Comparison of ENCODE assay signal across 8 mouse cellular contexts in genomic region chr9:105642460-105643371, GRCm38 (mm10). TPM values are rescaled to one million over a fixed set of nuclear protein-coding genes. Genes with fewer than 3 reads are reported as not detected.
DNase-seq lines count a peak whose midpoint lies in the region; ATAC-seq and TF ChIP-seq lines count a peak whose summit lies in the region.

Gene Pik3r4 (plus strand): TSS chr9:105642978.

- H3K27me3 ChIP-seq in MEL (ENCODE audit: control insufficient read depth in 1 of 2, insufficient read depth in 2 of 2, low read length in 2 of 2) = no peaks in the 10 kb centered on the region; a peak in 1 of 4 replicates
- H3K27me3 ChIP-seq in cerebellum, adult 2 months (ENCODE audit: control insufficient read depth, insufficient read depth, low read length) = no peaks in the 10 kb centered on the region
- no peaks in the 10 kb centered on the region for H3K27me3 ChIP-seq in forebrain, postnatal 0 days (ENCODE audit: insufficient read depth, low read length)
- H3K27me3 ChIP-seq in lung, embryonic 15.5 days = no peaks in the 10 kb centered on the region

- H3K9me3 ChIP-seq in MEL (replicated peaks; ENCODE audit: insufficient read depth, low read length) = no peaks in the 10 kb centered on the region
- no peaks in the 10 kb centered on the region for H3K9me3 ChIP-seq in forebrain, postnatal 0 days (ENCODE audit: low read length)
- H3K9me3 ChIP-seq in lung, embryonic 15.5 days = no peaks in the 10 kb centered on the region

- H3K9ac ChIP-seq in MEL (ENCODE audit: control insufficient read depth, low read depth, low read length, poor library complexity, severe bottlenecking) = peak within 1 kb of the TSS; percentile 86
- H3K9ac ChIP-seq in forebrain, postnatal 0 days = peak within 1 kb of the TSS; percentile 75
- peak within 1 kb of the TSS; percentile 72 for H3K9ac ChIP-seq in lung, embryonic 15.5 days

- no peak within 1 kb of the TSS for H3K27ac ChIP-seq in MEL (ENCODE audit: control insufficient read depth, low read depth, low read length)
- H3K27ac ChIP-seq in cerebellum, adult 2 months (ENCODE audit: insufficient read depth, low read length) = no peak within 1 kb of the TSS
- H3K27ac ChIP-seq in forebrain, postnatal 0 days (ENCODE audit: low read depth, low read length) = peak within 1 kb of the TSS; percentile 59
- H3K27ac ChIP-seq in lung, embryonic 15.5 days = peak within 1 kb of the TSS; percentile 32

- TF ChIP-seq POLR2A in MEL (IDR thresholded peaks at IDR 0.05; ENCODE audit: control insufficient read depth in 1 of 2, insufficient read depth in 1 of 2, low read depth in 1 of 2, low read length in 2 of 2, poor library complexity in 1 of 2) = peak; percentile 74 to 81; a peak in 3 of 4 replicates
- TF ChIP-seq POLR2A in cerebellum, adult 2 months (IDR thresholded peaks at IDR 0.05; ENCODE audit: borderline replicate concordance, insufficient read depth, low read length) = peak; percentile 91

- no peak for TF ChIP-seq RAD21 in MEL (IDR thresholded peaks at IDR 0.05; ENCODE audit: low read depth, low read length)

- peak; percentile 97 for DNase-seq in MEL (ENCODE audit: low read depth, low spot score)
- peak; percentile 89 to 92 for DNase-seq in cerebellum, adult 2 months
- peak; percentile 91 for DNase-seq in forebrain, postnatal 0 days
- peak; percentile 80 for DNase-seq in heart, postnatal 4 days
- peak; percentile 82 to 88 for DNase-seq in layer of hippocampus, adult 8-10 months (ENCODE audit: low spot score in 2 of 2)
- DNase-seq in ovary, adult 18-20 months (ENCODE audit: low spot score) = peak; percentile 78
- DNase-seq in thymus, postnatal 0 days (ENCODE audit: low spot score) = peak; percentile 89

- peak within 1 kb of the TSS; percentile 75 to 88 for H3K4me3 ChIP-seq in MEL (ENCODE audit: control insufficient read depth in 1 of 2, insufficient read depth in 1 of 2, low read depth in 2 of 2, low read length in 2 of 2)
- H3K4me3 ChIP-seq in cerebellum, adult 2 months (replicated peaks; ENCODE audit: insufficient read depth, low read depth, low read length) = peak within 1 kb of the TSS; percentile 63
- H3K4me3 ChIP-seq in forebrain, postnatal 0 days (ENCODE audit: low read depth, low read length) = peak within 1 kb of the TSS; percentile 84
- peak within 1 kb of the TSS; percentile 63 for H3K4me3 ChIP-seq in lung, embryonic 15.5 days

- no peak for TF ChIP-seq EP300 in MEL (IDR thresholded peaks at IDR 0.05; ENCODE audit: low read depth in 1 of 2, low read length in 2 of 2)

- H3K79me2 ChIP-seq in MEL (ENCODE audit: control insufficient read depth, insufficient read depth, low read length, poor library complexity) = peaks cover 5% of the 10 kb centered on the region

- peaks cover 0 to 5% of the 10 kb centered on the region in 2 experiments; a peak in 1 of 4 replicates for H3K4me1 ChIP-seq in MEL (ENCODE audit: control insufficient read depth in 1 of 2, insufficient read depth in 2 of 2, low read length in 2 of 2)
- peaks cover 3% of the 10 kb centered on the region; the same call in 1 of the 2 replicates for H3K4me1 ChIP-seq in cerebellum, adult 2 months (ENCODE audit: control insufficient read depth, insufficient read depth, low read length)
- no peaks in the 10 kb centered on the region for H3K4me1 ChIP-seq in forebrain, postnatal 0 days (ENCODE audit: insufficient read depth)
- H3K4me1 ChIP-seq in lung, embryonic 15.5 days = peaks cover 8% of the 10 kb centered on the region

- no peak for TF ChIP-seq CTCF in MEL (IDR thresholded peaks at IDR 0.05 in 2 of 3, conservative IDR thresholded peaks at IDR 0.05 in 1 of 3; ENCODE audit: control insufficient read depth in 1 of 3, insufficient read depth in 1 of 3, low read depth in 2 of 3, low read length in 3 of 3, poor library complexity in 1 of 3, severe bottlenecking in 1 of 3)
- no peak for TF ChIP-seq CTCF in cerebellum, adult 2 months (IDR thresholded peaks at IDR 0.05; ENCODE audit: borderline replicate concordance, insufficient read depth, low read depth, low read length)
- no peak for TF ChIP-seq CTCF in forebrain, postnatal 0 days (IDR thresholded peaks at IDR 0.05; ENCODE audit: low read depth)

- peaks cover 0 to 4% of the 10 kb centered on the region in 2 experiments; a peak in 1 of 4 replicates for H3K36me3 ChIP-seq in MEL (ENCODE audit: control insufficient read depth in 1 of 2, insufficient read depth in 2 of 2, low read length in 2 of 2)
- no peaks in the 10 kb centered on the region for H3K36me3 ChIP-seq in forebrain, postnatal 0 days (ENCODE audit: insufficient read depth)
- H3K36me3 ChIP-seq in lung, embryonic 15.5 days = peaks cover 11% of the 10 kb centered on the region; the same call in 1 of the 2 replicates

- 5% methylated on average over 37 of the region's 37 CpGs for WGBS in cerebellum, adult 2 months
- WGBS in forebrain, postnatal 0 days = 6% methylated on average over 37 of the region's 37 CpGs
- WGBS in lung, embryonic 15.5 days = 8% methylated on average over 37 of the region's 37 CpGs

- peak; percentile 99 for ATAC-seq in forebrain, postnatal 0 days
- peak; percentile 91 for ATAC-seq in lung, embryonic 15.5 days (ENCODE audit: borderline replicate concordance, extremely low read depth, low FRiP score, low TSS enrichment)

- H3K4me2 ChIP-seq in forebrain, postnatal 0 days (ENCODE audit: low read depth) = peak within 1 kb of the TSS; percentile 89
- H3K4me2 ChIP-seq in lung, embryonic 15.5 days = peak within 1 kb of the TSS; percentile 69

TF ChIP-seq in MEL, 35 proteins besides CTCF, POLR2A, EP300 and RAD21:
- TF ChIP-seq ZKSCAN1 (IDR thresholded peaks at IDR 0.05; ENCODE audit: low read depth, low read length) (no peak), TBP (IDR thresholded peaks at IDR 0.05; ENCODE audit: low read depth, low read length) (peak; percentile 30; the same call in 1 of the 2 replicates), NELFE (IDR thresholded peaks at IDR 0.05; ENCODE audit: low read depth, low read length) (peak; percentile 64), MXI1 (IDR thresholded peaks at IDR 0.05; ENCODE audit: low read depth, low read length) (peak; percentile 68), HCFC1 (IDR thresholded peaks at IDR 0.05; ENCODE audit: low read depth, low read length) (peak; percentile 88), MAZ (IDR thresholded peaks at IDR 0.05; ENCODE audit: low read depth, low read length) (no peak), ELF1 (IDR thresholded peaks at IDR 0.05; ENCODE audit: low read depth, low read length) (peak; percentile 84), SIN3A (IDR thresholded peaks at IDR 0.05; ENCODE audit: low read length) (peak; percentile 94), POLR2AphosphoS2 (IDR thresholded peaks at IDR 0.05; ENCODE audit: low read length) (peak; percentile 36; the same call in 1 of the 2 replicates), BHLHE40 (IDR thresholded peaks at IDR 0.05; ENCODE audit: borderline replicate concordance, low read depth, low read length) (no peak), MAX (IDR thresholded peaks at IDR 0.05; ENCODE audit: low read length) (0 out of 2 replicates have a peak, but pooled peaks have one; percentile 37)

RNA-seq across cellular contexts. Expression of gene Pik3r4, which starts in this region (rescaled TPM):
- total RNA-seq in MEL (2012; rRNA removed) = 6.6 and 8.4 TPM in 2 replicates
- 100 to 1,000 TPM in 1 of 2 experiments, 10 to 100 TPM in 1; 22.9 to 139 TPM for polyA plus RNA-seq in MEL (2012; ENCODE audit: insufficient read depth in 1 of 2, insufficient read length in 2 of 2, low read depth in 1 of 2, low replicate concordance in 2 of 2, missing spikeins in 1 of 2)
- polyA plus RNA-seq in cerebellum, adult 2 months (2012; rRNA removed) = 24.5 and 24.8 TPM in 2 replicates
- 19.1 and 20.8 TPM in 2 replicates for total RNA-seq in forebrain, postnatal 0 days (2014; rRNA removed)
- polyA plus RNA-seq in forebrain, postnatal 0 days (2015; fragmentation: Nextera tagmentation; extraction: Ambion mirVana) = 11.2 and 12.9 TPM in 2 replicates
- 10 to 100 TPM; 21.0 to 23.5 TPM for total RNA-seq in heart, postnatal 4 days (2021)
- total RNA-seq in layer of hippocampus, adult 8-10 months (2022) = 10 to 100 TPM; 39.5 to 51.0 (median 45.9) TPM
- polyA plus RNA-seq in lung, embryonic 15.5 days (2015; fragmentation: Nextera tagmentation; extraction: Ambion mirVana) = 20.4 and 20.8 TPM in 2 replicates
- 14.1 and 15.4 TPM in 2 replicates for polyA plus RNA-seq in thymus, postnatal 0 days (2015; fragmentation: Nextera tagmentation; extraction: Ambion mirVana)

Comparison
In these comparisons a context has a peak if more than half of its experiments do, and no peak if none do; other contexts are left out.
1. H3K27ac ChIP-seq: peak in forebrain, postnatal 0 days (single experiment) and lung, embryonic 15.5 days (single experiment); none in MEL (single experiment) and cerebellum, adult 2 months (single experiment).
2. Peak in every context shown above with its lines, with median percentiles within 50 percentile points of each other: DNase-seq, H3K4me3 ChIP-seq and H3K9ac ChIP-seq.